Mouse (Mus musculus) forebrain, embryonic 14.5 days (tissue): ENCODE measurements around the gene Usp30. TPM values are rescaled to one million over a fixed set of nuclear protein-coding genes. Genes with fewer than 3 reads are reported as not detected.

Experiments
- ATAC-seq: fragments of 200-750 bp; cut with Nextera tagmentation; 2 replicates; pipeline ENCODE4 v1.8.0; 2017; ENCODE audit warnings: mild to moderate bottlenecking, moderate library complexity
- DNase-seq: peaks from one replicate; pipeline ENCODE4 v3.0.0-alpha.2; 2015; ENCODE audit warnings: low spot score
- H3K27ac ChIP-seq: fragments of 300-500 bp; sonication (generic); 2 replicates; pipeline ENCODE4 v1.5.1; 2014; ENCODE audit warnings: low read depth, mild to moderate bottlenecking, control low read depth, low read length, moderate library complexity
- H3K27me3 ChIP-seq: fragments of 300-500 bp; sonication (generic); replicated peaks from 2 replicates; pipeline ENCODE4 v1.6.1; 2014; ENCODE audit warnings: low read length, control low read depth, mixed read lengths; ENCODE audit not compliant: control insufficient read depth, insufficient read depth
- H3K36me3 ChIP-seq: fragments of 300-500 bp; sonication (generic); 2 replicates; pipeline ENCODE4 v1.6.1; 2014; ENCODE audit warnings: low read length, control low read depth; ENCODE audit not compliant: control insufficient read depth, insufficient read depth
- H3K4me1 ChIP-seq: fragments of 300-500 bp; sonication (generic); 2 replicates; pipeline ENCODE4 v1.6.1; 2014; ENCODE audit warnings: antibody characterized with exemption, low read length, control low read depth; ENCODE audit not compliant: control insufficient read depth, insufficient read depth
- H3K4me2 ChIP-seq: fragments of 300-500 bp; sonication (generic); 2 replicates; pipeline ENCODE4 v1.6.1; 2014; ENCODE audit warnings: mild to moderate bottlenecking, control low read depth, low read length
- H3K4me3 ChIP-seq: fragments of 300-500 bp; sonication (generic); 2 replicates; pipeline ENCODE4 v1.5.1; 2014; ENCODE audit warnings: low read depth, low read length, control low read depth
- H3K9ac ChIP-seq: fragments of 300-500 bp; sonication (generic); 2 replicates; pipeline ENCODE4 v1.6.1; 2014; ENCODE audit warnings: mild to moderate bottlenecking, low read length, control low read depth, moderate library complexity
- H3K9me3 ChIP-seq: fragments of 300-500 bp; sonication (generic); replicated peaks from 2 replicates; pipeline ENCODE4 v1.6.1; 2016; ENCODE audit warnings: low read length, control low read depth, mixed read lengths; ENCODE audit not compliant: control insufficient read depth
- WGBS: fragments of 180-500 bp; shearing (Covaris S2); extraction: QIAGEN DNeasy Blood & Tissue Kit; methylation state at CpG from one replicate; pipeline ENCODE4 v1.1.7; 2014; 5-methylcytosine and 5-hydroxymethylcytosine counted together
- polyA plus RNA-seq: library from polyadenylated mRNA; unstranded; fragments of >200 nt; fragmentation: Nextera tagmentation; extraction: Ambion mirVana; gene quantifications from 2 replicates; pipeline ENCODE4 v1.2.1, GENCODE M21; 2014

Usp30 gene
- polyA plus RNA-seq, 1 experiment from 2014 or later: 13.9 TPM

GRCm38 (mm10) chr5:114154765-114155164 lies 89.5 kb downstream of the Usp30 start:
- Histone ChIP-seq H3K4me3 (no peak overlapping the region), H3K9me3 (no peaks in the 10 kb centered on the region), H3K27ac (no peak overlapping the region), H3K36me3 (no peaks in the 10 kb centered on the region), H3K27me3 (no peaks in the 10 kb centered on the region), H3K4me2 (no peak overlapping the region), H3K9ac (no peak overlapping the region), H3K4me1 (no peaks in the 10 kb centered on the region)
- DNase-seq (no peak), ATAC-seq (no peak)
- WGBS: 88% methylated on average over 5 of the region's 5 CpGs

- DNase-seq: no peak
These were observed 90.1 kb downstream of the Usp30 start for GRCm38 (mm10) chr5:114155168-114155933.

GRCm38 (mm10) chr5:114157236-114157635 lies 92.0 kb downstream of the Usp30 start:
- WGBS: 55% methylated on average over 7 of the region's 7 CpGs
- Histone ChIP-seq H3K9ac (no peak overlapping the region), H3K4me2 (no peak overlapping the region), H3K4me3 (no peak overlapping the region), H3K4me1 (no peaks in the 10 kb centered on the region), H3K27me3 (no peaks in the 10 kb centered on the region), H3K36me3 (no peaks in the 10 kb centered on the region), H3K27ac (no peak overlapping the region), H3K9me3 (no peaks in the 10 kb centered on the region)
- no peak for DNase-seq
- ATAC-seq: no peak

More at GRCm38 (mm10) chr5:114155168-114155933, 90.1 kb downstream of the Usp30 start:
- Histone ChIP-seq H3K36me3 (no peaks in the 10 kb centered on the region), H3K9ac (no peak overlapping the region), H3K4me2 (no peak overlapping the region), H3K27me3 (no peaks in the 10 kb centered on the region), H3K4me3 (no peak overlapping the region), H3K27ac (no peak overlapping the region), H3K9me3 (no peaks in the 10 kb centered on the region), H3K4me1 (no peaks in the 10 kb centered on the region)
- no peak for ATAC-seq
- 63% methylated on average over 9 of the region's 9 CpGs for WGBS

- Histone ChIP-seq H3K4me2 (no peak overlapping the region), H3K4me1 (no peaks in the 10 kb centered on the region), H3K4me3 (no peak overlapping the region), H3K9me3 (no peaks in the 10 kb centered on the region), H3K27ac (no peak overlapping the region), H3K9ac (no peak overlapping the region), H3K36me3 (no peaks in the 10 kb centered on the region), H3K27me3 (no peaks in the 10 kb centered on the region)
- DNase-seq (no peak), ATAC-seq (no peak)
- WGBS: 89% methylated on average over 6 of the region's 6 CpGs
These were observed 96.2 kb downstream of the Usp30 start for GRCm38 (mm10) chr5:114161424-114161823.

GRCm38 (mm10) chr5:114162106-114162815 lies 97.0 kb downstream of the Usp30 start:
- Histone ChIP-seq H3K4me1 (no peaks in the 10 kb centered on the region), H3K4me2 (no peak overlapping the region), H3K36me3 (no peaks in the 10 kb centered on the region), H3K27ac (no peak overlapping the region), H3K9me3 (no peaks in the 10 kb centered on the region), H3K27me3 (no peaks in the 10 kb centered on the region), H3K9ac (no peak overlapping the region), H3K4me3 (no peak overlapping the region)
- DNase-seq (no peak), ATAC-seq (no peak)
- WGBS: 59% methylated on average over 12 of the region's 12 CpGs

GRCm38 (mm10) chr5:114163117-114163696 lies 97.9 kb downstream of the Usp30 start:
- Histone ChIP-seq H3K4me2 (no peak overlapping the region), H3K9me3 (no peaks in the 10 kb centered on the region), H3K36me3 (no peaks in the 10 kb centered on the region), H3K4me3 (no peak overlapping the region), H3K4me1 (no peaks in the 10 kb centered on the region), H3K9ac (no peak overlapping the region), H3K27ac (no peak overlapping the region), H3K27me3 (no peaks in the 10 kb centered on the region)
- no peak for ATAC-seq
- 78% methylated on average over 6 of the region's 6 CpGs for WGBS
- DNase-seq: peak; percentile 3

GRCm38 (mm10) chr5:114170345-114170744 lies 105.1 kb downstream of the Usp30 start:
- no peak overlapping the region for H3K4me2 ChIP-seq

GRCm38 (mm10) chr5:114172936-114173335 lies 107.7 kb downstream of the Usp30 start:
- no peak overlapping the region for H3K9ac ChIP-seq
- peaks cover 6% of the 10 kb centered on the region; the same call in 1 of the 2 replicates for H3K27me3 ChIP-seq
- no peaks in the 10 kb centered on the region for H3K9me3 ChIP-seq
- peaks cover 2% of the 10 kb centered on the region; the same call in 1 of the 2 replicates for H3K4me1 ChIP-seq
- H3K36me3 ChIP-seq: no peaks in the 10 kb centered on the region
- ATAC-seq: no peak
- H3K4me3 ChIP-seq: no peak overlapping the region
- no peak overlapping the region for H3K4me2 ChIP-seq
- DNase-seq: no peak
- H3K27ac ChIP-seq: no peak overlapping the region
- WGBS: 81% methylated on average over 3 of the region's 3 CpGs

More at GRCm38 (mm10) chr5:114170345-114170744, 105.1 kb downstream of the Usp30 start:
- Histone ChIP-seq H3K4me3 (no peak overlapping the region), H3K9ac (no peak overlapping the region), H3K27me3 (peaks cover under 1% of the 10 kb centered on the region; the same call in 1 of the 2 replicates), H3K27ac (no peak overlapping the region), H3K9me3 (no peaks in the 10 kb centered on the region), H3K4me1 (no peaks in the 10 kb centered on the region), H3K36me3 (no peaks in the 10 kb centered on the region)
- ATAC-seq (no peak), DNase-seq (no peak)
- 83% methylated on average over 7 of the region's 7 CpGs for WGBS
